Mouse (Mus musculus) cerebellum, postnatal 4 days (tissue): ENCODE measurements at regions not wholly inside any gene's neighbourhood (a gene's known extent, or its start where the extent isn't known, plus 50 kb on each side); places are given as distances from the start of the nearest gene placed in this dataset.

ENCODE experiments used
- DNase-seq, 2 experiments: peaks; one replicate each; pipeline ENCODE4 v3.0.0; 2022; ENCODE audit warnings: low spot score in 2 of 2, mixed read lengths in 1 of 2

GRCm38 (mm10) chr10:116653511-116653945, 72.2 kb upstream of the Cnot2 start:
- DNase-seq: peak in 1 of 2 experiments; percentile 22

GRCm38 (mm10) chr10:116649287-116649686, 68.0 kb upstream of the Cnot2 start:
- no peak for DNase-seq

GRCm38 (mm10) chr10:116646035-116646434, 64.7 kb upstream of the Cnot2 start:
- no peak for DNase-seq

GRCm38 (mm10) chr10:116645631-116646030, 64.3 kb upstream of the Cnot2 start:
- no peak for DNase-seq

- DNase-seq: no peak
These were observed 63.8 kb upstream of the Cnot2 start for GRCm38 (mm10) chr10:116645108-116645507.
